Mouse (Mus musculus) spleen, adult 2 months (tissue): Measurements from ENCODE around the gene Olfm4.

ENCODE experiments used
- CTCF ChIP-seq: fragments of 200-500 bp; IDR thresholded peaks from 2 replicates; pipeline ENCODE4 v1.5.1; 2011; ENCODE audit warnings: mild to moderate bottlenecking, inconsistent platforms; ENCODE audit not compliant: insufficient read depth, insufficient read length, insufficient replicate concordance; ENCODE audit errors: extremely low read depth
- POLR2A ChIP-seq: fragments of 200-500 bp; IDR thresholded peaks from 2 replicates; pipeline ENCODE4 v1.6.1; 2011; ENCODE audit warnings: low read depth, low read length, inconsistent platforms

DNA sequence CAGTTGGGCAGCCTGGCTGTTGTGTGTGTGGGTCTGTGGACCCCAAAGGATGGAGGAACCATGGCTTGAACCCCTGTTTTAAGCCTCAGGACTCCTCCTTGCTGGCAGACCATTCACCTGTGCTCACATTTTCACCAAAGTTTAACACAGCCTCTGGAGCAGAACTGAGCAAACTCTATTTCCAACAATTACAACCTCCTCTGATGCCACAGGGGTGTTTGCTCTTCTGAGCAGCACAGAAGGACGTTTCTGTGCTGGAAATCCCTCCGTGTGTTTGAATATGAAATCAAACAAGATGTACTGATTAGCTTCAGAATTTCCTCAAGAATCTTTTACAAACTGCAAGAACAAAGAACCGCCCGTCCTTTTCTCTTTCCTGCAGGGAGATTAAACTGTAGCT, 5.9 kb downstream of the Olfm4 start:
- TF ChIP-seq CTCF = no peak
- no peak for TF ChIP-seq POLR2A
